Mouse (Mus musculus) embryonic facial prominence, embryonic 14.5 days (tissue): ENCODE data around the gene Cntnap3. TPM values are rescaled to one million over a fixed set of nuclear protein-coding genes. Genes with fewer than 3 reads are reported as not detected.
"Not testable (repeated sequence)": the region's sequence is repeated elsewhere in the genome, so short reads cannot be mapped to it uniquely, and the experiment has no call there.

Source experiments
- ATAC-seq: fragments of 200-750 bp; cut with Nextera tagmentation; 2 replicates; pipeline ENCODE4 v1.8.0; 2017; ENCODE audit warnings: low read depth, moderate number of reproducible peaks, moderate TSS enrichment
- DNase-seq: peaks from one replicate; pipeline ENCODE4 v3.0.0-alpha.2; 2015; ENCODE audit warnings: low spot score
- H3K27ac ChIP-seq: fragments of 300-500 bp; sonication (generic); replicated peaks from 2 replicates; pipeline ENCODE4 v1.5.1; 2014; ENCODE audit warnings: low read depth, mild to moderate bottlenecking, low read length, moderate library complexity
- H3K27me3 ChIP-seq: fragments of 300-500 bp; sonication (generic); replicated peaks from 2 replicates; pipeline ENCODE4 v1.6.1; 2014; ENCODE audit warnings: low read length; ENCODE audit not compliant: control insufficient read depth, insufficient read depth
- H3K36me3 ChIP-seq: fragments of 300-500 bp; sonication (generic); 2 replicates; pipeline ENCODE4 v1.6.1; 2014; ENCODE audit warnings: low read length, mixed read lengths; ENCODE audit not compliant: control insufficient read depth, insufficient read depth
- H3K4me1 ChIP-seq: fragments of 300-500 bp; sonication (generic); 2 replicates; pipeline ENCODE4 v1.6.1; 2014; ENCODE audit warnings: antibody characterized with exemption, low read length; ENCODE audit not compliant: control insufficient read depth, insufficient read depth
- H3K4me2 ChIP-seq: fragments of 300-500 bp; sonication (generic); 2 replicates; pipeline ENCODE4 v1.6.1; 2014; ENCODE audit warnings: low read depth, mild to moderate bottlenecking, low read length, moderate library complexity, mixed read lengths
- H3K4me3 ChIP-seq: fragments of 300-500 bp; sonication (generic); 2 replicates; pipeline ENCODE4 v1.5.1; 2014; ENCODE audit warnings: low read depth, mild to moderate bottlenecking, low read length
- H3K9ac ChIP-seq: fragments of 300-500 bp; sonication (generic); 2 replicates; pipeline ENCODE4 v1.6.1; 2014; ENCODE audit warnings: low read depth, mild to moderate bottlenecking, low read length, moderate library complexity, mixed read lengths
- H3K9me3 ChIP-seq: fragments of 300-500 bp; sonication (generic); 2 replicates; pipeline ENCODE4 v1.6.1; 2016; ENCODE audit warnings: low read length; ENCODE audit not compliant: control insufficient read depth
- WGBS: fragments of 180-500 bp; shearing (Covaris S2); extraction: QIAGEN DNeasy Blood & Tissue Kit; methylation state at CpG from one replicate; pipeline ENCODE4 v1.1.7; 2014; 5-methylcytosine and 5-hydroxymethylcytosine counted together
- polyA plus RNA-seq: library from polyadenylated mRNA; unstranded; fragments of >200 nt; fragmentation: Nextera tagmentation; extraction: Ambion mirVana; gene quantifications from 2 replicates; pipeline ENCODE4 v1.2.1, GENCODE M21; 2014

Cntnap3 gene
- polyA plus RNA-seq, result 0.43 and 0.59 TPM in 2 replicates

- Histone ChIP-seq H3K4me2 (peak within 1 kb of the TSS; percentile 39), H3K4me1 (no peaks in the 10 kb centered on the region), H3K9me3 (no peaks in the 10 kb centered on the region), H3K27me3 (no peaks in the 10 kb centered on the region), H3K4me3 (no peak within 1 kb of the TSS), H3K27ac (no peak within 1 kb of the TSS), H3K36me3 (no peaks in the 10 kb centered on the region), H3K9ac (no peak within 1 kb of the TSS)
- DNase-seq (peak; percentile 54), ATAC-seq (peak; percentile 84)
- WGBS, result 9% methylated on average over 16 of the region's 16 CpGs
Measured at GRCm38 (mm10) chr13:64903585-64904208, at the start of gene Cntnap3. TSS of gene Cntnap3 (minus strand) at chr13:64903955.

GRCm38 (mm10) chr13:64917191-64917590, 13.4 kb upstream of the Cntnap3 start, which contains the start of gene Spata31:
TSS of gene Spata31 (plus strand) at chr13:64917406.
- ATAC-seq, result no peak
- Histone ChIP-seq H3K4me3 (no peak within 1 kb of the TSS), H3K4me2 (no peak within 1 kb of the TSS), H3K27me3 (no peaks in the 10 kb centered on the region), H3K27ac (no peak within 1 kb of the TSS), H3K9me3 (no peaks in the 10 kb centered on the region), H3K4me1 (no peaks in the 10 kb centered on the region), H3K9ac (no peak within 1 kb of the TSS), H3K36me3 (no peaks in the 10 kb centered on the region)
- DNase-seq, result no peak
- 77% methylated on average over 1 of the region's 1 CpGs for WGBS

DNA sequence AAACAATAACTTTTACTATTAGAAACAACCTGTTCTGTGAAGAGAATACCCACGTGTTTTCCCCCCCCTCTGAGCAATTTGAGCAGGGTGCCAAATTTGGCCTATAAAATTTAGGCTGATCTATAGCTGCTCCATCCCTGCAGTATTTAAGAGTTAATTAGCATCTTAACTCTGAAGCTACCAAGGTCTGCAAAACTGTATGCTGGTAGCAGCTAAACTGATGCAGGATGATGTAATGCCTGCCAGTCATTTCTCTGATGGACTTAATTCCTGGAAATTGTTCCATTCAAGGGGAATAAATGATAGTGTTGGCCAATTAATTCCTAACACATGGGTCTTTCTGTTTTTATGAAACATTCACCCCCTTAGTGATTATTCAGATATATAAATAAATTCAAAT, 623 bp downstream of the Cntnap3 start:
- no peak overlapping the region for H3K9ac ChIP-seq
- H3K4me1 ChIP-seq, result no peaks in the 10 kb centered on the region
- DNase-seq (no peak), ATAC-seq (no peak)
- H3K27me3 ChIP-seq, result no peaks in the 10 kb centered on the region
- H3K36me3 ChIP-seq, result no peaks in the 10 kb centered on the region
- 36% methylated on average over 1 of the region's 1 CpGs for WGBS
- H3K9me3 ChIP-seq, result no peaks in the 10 kb centered on the region
- no peak overlapping the region for H3K4me3 ChIP-seq
- no peak overlapping the region for H3K27ac ChIP-seq
- H3K4me2 ChIP-seq, result no peak overlapping the region

DNA sequence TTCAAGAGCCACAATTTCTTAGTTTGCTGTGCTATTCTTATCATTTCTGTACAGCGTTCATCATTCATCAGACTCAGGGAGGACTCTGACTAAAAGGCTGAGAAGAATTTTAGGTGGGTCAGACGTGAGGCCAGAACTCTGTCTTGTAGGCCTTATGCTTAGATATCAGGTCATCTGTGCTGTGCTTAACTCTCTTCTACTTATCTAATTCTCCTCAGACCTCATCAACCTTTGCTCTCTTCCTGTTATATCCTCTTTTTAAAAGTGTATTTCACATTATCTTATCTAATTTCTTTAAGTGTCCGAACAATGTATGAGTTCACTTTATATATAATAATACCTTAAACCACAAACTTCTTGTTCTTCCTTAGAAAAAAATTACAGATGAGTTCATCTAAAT, 38.4 kb downstream of the Cntnap3 start:
- Histone ChIP-seq H3K9me3 (no peaks in the 10 kb centered on the region), H3K4me3 (no peak overlapping the region), H3K27me3 (no peaks in the 10 kb centered on the region), H3K4me1 (no peaks in the 10 kb centered on the region), H3K9ac (no peak overlapping the region), H3K27ac (no peak overlapping the region), H3K36me3 (no peaks in the 10 kb centered on the region), H3K4me2 (no peak overlapping the region)
- 90% methylated on average over 3 of the region's 3 CpGs for WGBS
- ATAC-seq (no peak), DNase-seq (no peak)

DNA sequence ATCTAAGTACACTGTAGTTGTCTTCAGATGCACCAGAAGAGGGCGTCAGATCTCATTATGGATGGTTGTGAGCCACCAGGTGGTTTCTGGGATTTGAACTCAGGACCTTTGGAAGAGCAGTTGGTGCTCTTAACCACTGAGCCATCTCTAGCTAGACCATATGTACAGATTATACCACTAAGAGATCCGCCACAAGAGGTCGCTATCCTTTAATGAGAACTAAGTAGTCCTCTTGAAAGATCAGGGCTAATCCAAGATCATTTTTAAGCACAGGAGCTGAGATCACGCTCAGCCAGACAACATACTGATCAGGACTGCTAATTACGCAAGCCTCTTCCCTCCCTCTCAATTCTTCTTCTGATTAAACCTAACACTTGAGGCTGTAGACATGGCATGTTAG, 78.9 kb downstream of the Cntnap3 start:
- H3K9me3 ChIP-seq, H3K9ac ChIP-seq, H3K4me3 ChIP-seq, H3K4me1 ChIP-seq, H3K27me3 ChIP-seq, H3K27ac ChIP-seq, H3K36me3 ChIP-seq, ATAC-seq, H3K4me2 ChIP-seq: not testable (repeated sequence)
- peak; percentile 2 for DNase-seq
- WGBS, result 55% methylated on average over 5 of the region's 5 CpGs

DNA sequence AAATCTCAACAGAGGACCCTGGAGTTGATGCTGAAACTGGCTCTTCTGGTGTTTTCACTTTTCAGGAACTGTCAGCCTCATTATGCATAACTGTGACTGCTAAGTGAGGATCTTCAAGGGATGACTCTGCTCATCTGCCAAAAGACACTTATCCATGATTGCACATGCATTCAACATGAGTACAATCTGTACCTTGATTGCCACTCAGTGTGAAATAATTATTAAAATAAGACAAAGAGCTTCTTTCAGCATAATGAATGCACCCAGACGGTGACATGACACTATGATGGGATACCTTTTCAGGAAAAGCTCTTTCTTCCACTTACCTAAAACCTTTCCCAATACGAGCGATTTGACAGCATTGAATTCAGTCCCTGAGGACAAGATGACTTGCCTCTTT, 158.4 kb downstream of the Cntnap3 start:
- 63% methylated on average over 3 of the region's 3 CpGs for WGBS
- DNase-seq (no peak), ATAC-seq (no peak)
- H3K4me3 ChIP-seq, result no peak overlapping the region
- H3K4me1 ChIP-seq, result no peaks in the 10 kb centered on the region
- H3K9ac ChIP-seq, result no peak overlapping the region
- H3K27ac ChIP-seq, result no peak overlapping the region
- H3K9me3 ChIP-seq, result no peaks in the 10 kb centered on the region
- H3K4me2 ChIP-seq, result no peak overlapping the region
- H3K36me3 ChIP-seq, result no peaks in the 10 kb centered on the region
- H3K27me3 ChIP-seq, result no peaks in the 10 kb centered on the region

GRCm38 (mm10) chr13:64732244-64732643, 171.5 kb downstream of the Cntnap3 start:
- DNase-seq (no peak), ATAC-seq (no peak)
- H3K27ac ChIP-seq, result no peak overlapping the region
- no peaks in the 10 kb centered on the region for H3K36me3 ChIP-seq
- H3K27me3 ChIP-seq, result no peaks in the 10 kb centered on the region
- H3K4me3 ChIP-seq, result no peak overlapping the region
- H3K9me3 ChIP-seq, result no peaks in the 10 kb centered on the region
- no peak overlapping the region for H3K4me2 ChIP-seq
- H3K4me1 ChIP-seq, result no peaks in the 10 kb centered on the region
- no peak overlapping the region for H3K9ac ChIP-seq
- WGBS, result 75% methylated on average over 3 of the region's 3 CpGs

DNA sequence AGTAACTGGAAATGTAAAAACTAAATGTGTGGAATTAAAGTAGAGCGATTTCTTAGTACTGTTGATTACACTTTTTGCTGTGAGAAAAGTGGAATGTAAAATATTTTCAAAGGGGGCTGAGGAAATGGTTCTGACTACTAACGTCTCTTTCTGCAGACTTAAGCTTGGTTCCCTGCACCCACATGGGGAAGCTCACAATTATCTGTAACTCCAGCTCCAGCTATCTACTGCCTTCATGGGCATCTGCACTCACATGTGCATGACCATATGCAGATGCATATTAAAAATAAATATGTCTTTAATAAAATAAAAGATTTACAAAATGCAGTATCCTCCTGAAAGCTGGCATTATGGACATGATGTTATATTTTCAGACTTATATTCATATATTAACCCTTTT, 187.0 kb downstream of the Cntnap3 start:
- DNase-seq, result no peak
- Histone ChIP-seq H3K4me1 (no peaks in the 10 kb centered on the region), H3K9me3 (no peaks in the 10 kb centered on the region), H3K4me3 (no peak overlapping the region), H3K27ac (no peak overlapping the region), H3K4me2 (no peak overlapping the region), H3K27me3 (no peaks in the 10 kb centered on the region), H3K9ac (no peak overlapping the region), H3K36me3 (no peaks in the 10 kb centered on the region)
- no peak for ATAC-seq
- 69% methylated on average over 2 of the region's 2 CpGs for WGBS

DNA sequence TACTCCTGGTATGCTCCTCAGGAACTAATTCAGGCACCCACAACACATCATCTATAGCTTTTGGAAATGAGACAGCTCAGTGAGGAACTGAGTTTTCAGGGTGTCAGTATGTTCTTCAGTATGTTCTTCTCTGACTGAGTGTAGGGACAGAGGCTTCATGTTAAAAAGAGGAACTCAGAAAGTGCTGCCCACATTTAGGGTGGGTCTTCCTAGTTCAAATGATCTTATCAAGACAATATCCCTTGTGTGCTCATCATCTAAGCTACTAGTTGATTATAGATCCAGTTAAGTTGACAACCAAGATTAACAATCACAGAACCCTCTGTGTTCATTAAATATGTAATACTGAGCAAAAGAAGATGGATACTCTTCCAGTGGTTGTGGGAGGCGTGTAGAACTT, 211.3 kb downstream of the Cntnap3 start:
- Histone ChIP-seq H3K9me3 (no peaks in the 10 kb centered on the region), H3K4me2 (no peak overlapping the region), H3K27me3 (no peaks in the 10 kb centered on the region), H3K4me1 (no peaks in the 10 kb centered on the region), H3K36me3 (no peaks in the 10 kb centered on the region), H3K4me3 (no peak overlapping the region), H3K9ac (no peak overlapping the region), H3K27ac (no peak overlapping the region)
- DNase-seq, result no peak
- ATAC-seq, result no peak
- 79% methylated on average over 1 of the region's 1 CpGs for WGBS
